ENCODE assay signal across 9 mouse cellular contexts in genomic region chr8:120104721-120105272, GRCm38 (mm10). TPM values are rescaled to one million over a fixed set of nuclear protein-coding genes. Genes with fewer than 3 reads are reported as not detected.
A peak's percentile ranks its signal among the peaks of the same experiment; 100 is the strongest.
DNase-seq lines count a peak whose midpoint lies in the region; ATAC-seq lines count a peak whose summit lies in the region.
"Had no signal": no experiment of that assay in that cellular context is flagged by ENCODE, and none has a peak within 500 bp of the region (broad histone marks: within the 10 kb centered on the region; RNA-seq: fewer than 3 reads in every experiment).

No protein-coding gene starts in this region.

- no peaks in the 10 kb centered on the region for H3K27me3 ChIP-seq in midbrain, embryonic 11.5 days (ENCODE audit: control insufficient read depth, insufficient read depth, low read length)
- H3K27me3 ChIP-seq: hindbrain, embryonic 15.5 days had no signal

- H3K4me1 ChIP-seq in midbrain, embryonic 11.5 days (ENCODE audit: control insufficient read depth, insufficient read depth, low read length) = peaks cover 17% of the 10 kb centered on the region

- peak; percentile 74 for DNase-seq in ZHBTc4 (ENCODE audit: low read depth, low spot score)
- peak; percentile 37 to 51 for DNase-seq in adrenal gland, postnatal 4 days (ENCODE audit: low spot score in 2 of 2)
- DNase-seq in heart, postnatal 14 days = peak; percentile 75 to 77
- peak; percentile 84 for DNase-seq in lung, postnatal 14 days
- no peak for DNase-seq in right cerebral cortex, postnatal 36 days (ENCODE audit: low spot score in 2 of 2)
- DNase-seq in midbrain, embryonic 11.5 days (ENCODE audit: low spot score, missing footprints) = no peak
- no peak for DNase-seq in right cerebral cortex, postnatal 10 days (ENCODE audit: low spot score in 2 of 2)
- no peak for DNase-seq in left cerebral cortex, postnatal 36 days (ENCODE audit: low spot score in 2 of 2)

- H3K9me3 ChIP-seq in midbrain, embryonic 11.5 days (ENCODE audit: control insufficient read depth, low read length) = no peaks in the 10 kb centered on the region
- H3K9me3 ChIP-seq: hindbrain, embryonic 15.5 days had no signal

- intact Hi-C loops in heart, postnatal 14 days (cut with DNase I) = no loop called here
- intact Hi-C loops in left cerebral cortex, postnatal 36 days (cut with DNase I) = no loop called here

- no peak overlapping the region for H3K4me2 ChIP-seq in midbrain, embryonic 11.5 days
- H3K4me2 ChIP-seq: hindbrain, embryonic 15.5 days had no signal

- no peak for ATAC-seq in midbrain, embryonic 11.5 days (ENCODE audit: low FRiP score)

- H3K27ac ChIP-seq in midbrain, embryonic 11.5 days (ENCODE audit: low read depth, low read length) = no peak overlapping the region
- H3K27ac ChIP-seq: hindbrain, embryonic 15.5 days had no signal

- WGBS in midbrain, embryonic 11.5 days = 76% methylated on average over 9 of the region's 9 CpGs

- H3K36me3 ChIP-seq in midbrain, embryonic 11.5 days (ENCODE audit: control insufficient read depth, insufficient read depth, low read length) = no peaks in the 10 kb centered on the region
- H3K36me3 ChIP-seq: hindbrain, embryonic 15.5 days had no signal

- no peak overlapping the region for H3K4me3 ChIP-seq in midbrain, embryonic 11.5 days (ENCODE audit: low read depth, low read length)
- H3K4me3 ChIP-seq: hindbrain, embryonic 15.5 days had no signal

- no peak overlapping the region for H3K9ac ChIP-seq in midbrain, embryonic 11.5 days (ENCODE audit: low read length)
- H3K9ac ChIP-seq: hindbrain, embryonic 15.5 days had no signal

RNA-seq across cellular contexts. Expression of gene Zdhhc7, which starts 3.5 kb away (rescaled TPM):
- 10 to 100 TPM; 46.4 to 48.9 TPM for total RNA-seq in adrenal gland, postnatal 4 days (2021)
- 10 to 100 TPM; 41.5 to 42.2 TPM for total RNA-seq in heart, postnatal 14 days (2021)
- 24.2 and 25.9 TPM in 2 replicates for polyA plus RNA-seq in midbrain, embryonic 11.5 days (2014; fragmentation: Nextera tagmentation; extraction: Ambion mirVana)
- total RNA-seq in left cerebral cortex, postnatal 36 days (2021) = 10 to 100 TPM; 31.0 to 36.0 TPM

RNA-seq across cellular contexts. Expression of gene 6430548M08Rik, which starts 9.2 kb away (rescaled TPM):
- total RNA-seq in adrenal gland, postnatal 4 days (2021) = 10 to 100 TPM; 52.7 to 59.3 TPM
- 10 to 100 TPM; 11.7 to 13.3 TPM for total RNA-seq in heart, postnatal 14 days (2021)
- 12.4 and 13.5 TPM in 2 replicates for polyA plus RNA-seq in midbrain, embryonic 11.5 days (2014; fragmentation: Nextera tagmentation; extraction: Ambion mirVana)
- 100 to 1,000 TPM; 246 to 248 TPM for total RNA-seq in left cerebral cortex, postnatal 36 days (2021)

Comparison
In these comparisons a context has a peak if more than half of its experiments do, and no peak if none do; other contexts are left out.
1. DNase-seq: peak in ZHBTc4 (single experiment), adrenal gland, postnatal 4 days (2 of 2), heart, postnatal 14 days (2 of 2) and lung, postnatal 14 days (single experiment); none in right cerebral cortex, postnatal 36 days (0 of 2), midbrain, embryonic 11.5 days (single experiment), right cerebral cortex, postnatal 10 days (0 of 2) and left cerebral cortex, postnatal 36 days (0 of 2).
2. RNA of gene 6430548M08Rik, which starts 9.2 kb away (total RNA-seq): 246 to 248 TPM in left cerebral cortex, postnatal 36 days; 52.7 to 59.3 TPM in adrenal gland, postnatal 4 days and 11.7 to 13.3 TPM in heart, postnatal 14 days; every median in the first group is over 4 times any median in the second.